Mouse (Mus musculus) hindbrain, postnatal 0 days (tissue): ENCODE measurements at regions not wholly inside any gene's neighbourhood (a gene's known extent, or its start where the extent isn't known, plus 50 kb on each side); places are given as distances from the start of the nearest gene placed in this dataset.

ENCODE experiments used
- ATAC-seq: fragments of 200-750 bp; cut with Nextera tagmentation; 2 replicates; pipeline ENCODE4 v1.8.0; 2017; ENCODE audit warnings: mild to moderate bottlenecking, moderate TSS enrichment, moderate library complexity
- DNase-seq: peaks from one replicate; pipeline ENCODE4 v3.0.0-alpha.2; 2015; ENCODE audit warnings: low spot score
- H3K27ac ChIP-seq: fragments of 300-500 bp; sonication (generic); 2 replicates; pipeline ENCODE4 v1.5.1; 2014; ENCODE audit warnings: mild to moderate bottlenecking
- H3K27me3 ChIP-seq: fragments of 300-500 bp; sonication (generic); 2 replicates; pipeline ENCODE4 v1.6.1; 2014; ENCODE audit warnings: low read length, mixed read lengths; ENCODE audit not compliant: insufficient read depth
- H3K36me3 ChIP-seq: fragments of 300-500 bp; sonication (generic); 2 replicates; pipeline ENCODE4 v1.6.1; 2014; ENCODE audit warnings: low read length, mixed read lengths; ENCODE audit not compliant: insufficient read depth
- H3K4me1 ChIP-seq: fragments of 300-500 bp; sonication (generic); 2 replicates; pipeline ENCODE4 v1.6.1; 2014; ENCODE audit warnings: antibody characterized with exemption, low read length, mixed read lengths; ENCODE audit not compliant: insufficient read depth
- H3K4me2 ChIP-seq: fragments of 300-500 bp; sonication (generic); 2 replicates; pipeline ENCODE4 v1.6.1; 2014; ENCODE audit warnings: low read depth, mild to moderate bottlenecking, low read length, moderate library complexity, mixed read lengths
- H3K4me3 ChIP-seq: fragments of 300-500 bp; sonication (generic); 2 replicates; pipeline ENCODE4 v1.5.1; 2014; ENCODE audit warnings: low read length
- H3K9ac ChIP-seq: fragments of 300-500 bp; sonication (generic); replicated peaks from 2 replicates; pipeline ENCODE4 v1.6.1; 2014; ENCODE audit warnings: mild to moderate bottlenecking, low read length, moderate library complexity, mixed read lengths
- H3K9me3 ChIP-seq: fragments of 300-500 bp; sonication (generic); 2 replicates; pipeline ENCODE4 v1.6.1; 2016; ENCODE audit warnings: low read length, mixed read lengths
- CTCF ChIP-seq: IDR thresholded peaks from 2 replicates; pipeline ENCODE4 v1.5.1; 2016; ENCODE audit warnings: antibody characterized with exemption, control low read depth, low read depth
- WGBS: fragments of 180-500 bp; shearing (Covaris S2); extraction: QIAGEN DNeasy Blood & Tissue Kit; methylation state at CpG from one replicate; pipeline ENCODE4 v1.1.7; 2014; 5-methylcytosine and 5-hydroxymethylcytosine counted together

DNA sequence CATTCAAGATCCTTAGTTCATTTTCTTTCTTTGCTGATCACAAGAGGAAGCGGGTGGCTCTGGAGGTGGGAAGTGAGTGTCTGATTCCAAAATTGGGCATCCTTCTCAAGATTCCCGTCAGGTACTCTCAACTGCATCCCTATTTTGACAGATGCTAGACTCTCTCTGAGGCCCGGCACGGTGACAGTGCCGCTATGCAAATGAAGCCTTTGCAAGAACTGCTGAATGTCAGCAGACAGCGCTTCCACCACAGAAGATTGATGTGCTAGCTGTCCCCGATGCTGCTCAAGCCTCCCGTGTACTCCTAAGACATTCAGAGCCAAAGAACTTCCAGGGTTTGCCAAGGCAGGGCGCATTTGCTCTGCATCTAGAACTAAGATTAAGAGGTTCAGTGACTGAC lies 50.9 kb upstream of the Cpne4 start:
- TF ChIP-seq CTCF = no peak
- Histone ChIP-seq H3K27ac (no peak overlapping the region), H3K27me3 (no peaks in the 10 kb centered on the region), H3K4me1 (no peaks in the 10 kb centered on the region), H3K4me2 (no peak overlapping the region), H3K9me3 (no peaks in the 10 kb centered on the region; the same call in 1 of the 2 replicates), H3K4me3 (no peak overlapping the region), H3K36me3 (no peaks in the 10 kb centered on the region), H3K9ac (no peak overlapping the region)
- 52% methylated on average over 9 of the region's 9 CpGs for WGBS
- ATAC-seq (no peak), DNase-seq (no peak)

DNA sequence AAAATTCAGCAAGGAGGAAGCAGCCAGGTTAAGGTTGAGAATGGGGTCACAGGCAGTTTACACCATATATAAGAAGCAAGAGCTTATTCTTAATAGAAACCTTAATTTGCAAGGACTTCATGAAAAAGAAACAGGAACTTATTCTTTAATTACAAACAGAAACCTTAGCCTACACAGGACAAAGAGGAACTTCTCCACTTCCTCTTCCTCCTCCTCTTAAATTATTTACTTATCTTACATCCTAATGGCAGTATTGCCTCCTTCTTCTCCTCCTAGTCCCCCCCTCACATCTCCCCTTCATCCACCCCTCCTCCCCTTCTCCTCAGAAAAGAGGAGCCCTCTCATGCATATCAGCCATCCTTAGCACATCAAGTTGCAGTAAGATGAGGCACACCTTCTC lies 56.4 kb upstream of the Cpne4 start:
- ATAC-seq (no peak), DNase-seq (no peak)
- Histone ChIP-seq H3K4me1 (no peaks in the 10 kb centered on the region), H3K9me3 (no peaks in the 10 kb centered on the region; the same call in 1 of the 2 replicates), H3K27ac (no peak overlapping the region), H3K4me2 (no peak overlapping the region), H3K4me3 (no peak overlapping the region), H3K9ac (no peak overlapping the region), H3K27me3 (no peaks in the 10 kb centered on the region), H3K36me3 (no peaks in the 10 kb centered on the region)
- TF ChIP-seq CTCF = no peak

GRCm38 (mm10) chr9:104489383-104489782 lies 57.7 kb upstream of the Cpne4 start:
- Histone ChIP-seq H3K27ac (no peak overlapping the region), H3K9me3 (no peaks in the 10 kb centered on the region; the same call in 1 of the 2 replicates), H3K4me2 (no peak overlapping the region), H3K36me3 (no peaks in the 10 kb centered on the region), H3K27me3 (no peaks in the 10 kb centered on the region), H3K4me3 (no peak overlapping the region), H3K4me1 (no peaks in the 10 kb centered on the region), H3K9ac (no peak overlapping the region)
- WGBS = 84% methylated on average over 6 of the region's 6 CpGs
- no peak for ATAC-seq
- no peak for DNase-seq
- TF ChIP-seq CTCF = no peak

GRCm38 (mm10) chr9:104482440-104482839 lies 64.6 kb upstream of the Cpne4 start:
- Histone ChIP-seq H3K27me3 (no peaks in the 10 kb centered on the region), H3K4me3 (no peak overlapping the region), H3K4me1 (no peaks in the 10 kb centered on the region), H3K27ac (no peak overlapping the region), H3K9me3 (no peaks in the 10 kb centered on the region), H3K36me3 (no peaks in the 10 kb centered on the region), H3K4me2 (no peak overlapping the region), H3K9ac (no peak overlapping the region)
- no peak for ATAC-seq
- DNase-seq = no peak
- WGBS = 73% methylated on average over 5 of the region's 5 CpGs
- no peak for TF ChIP-seq CTCF

- TF ChIP-seq CTCF = peak; percentile 22; the same call in 1 of the 2 replicates
- no peaks in the 10 kb centered on the region for H3K4me1 ChIP-seq
- H3K9ac ChIP-seq = no peak overlapping the region
- 71% methylated on average over 1 of the region's 1 CpGs for WGBS
- no peak overlapping the region for H3K4me3 ChIP-seq
- ATAC-seq = no peak
- H3K27me3 ChIP-seq = no peaks in the 10 kb centered on the region
- DNase-seq = no peak
- no peak overlapping the region for H3K27ac ChIP-seq
- H3K9me3 ChIP-seq = no peaks in the 10 kb centered on the region
- no peaks in the 10 kb centered on the region for H3K36me3 ChIP-seq
- no peak overlapping the region for H3K4me2 ChIP-seq
These were observed 66.4 kb upstream of the Cpne4 start for GRCm38 (mm10) chr9:104480683-104481082.

DNA sequence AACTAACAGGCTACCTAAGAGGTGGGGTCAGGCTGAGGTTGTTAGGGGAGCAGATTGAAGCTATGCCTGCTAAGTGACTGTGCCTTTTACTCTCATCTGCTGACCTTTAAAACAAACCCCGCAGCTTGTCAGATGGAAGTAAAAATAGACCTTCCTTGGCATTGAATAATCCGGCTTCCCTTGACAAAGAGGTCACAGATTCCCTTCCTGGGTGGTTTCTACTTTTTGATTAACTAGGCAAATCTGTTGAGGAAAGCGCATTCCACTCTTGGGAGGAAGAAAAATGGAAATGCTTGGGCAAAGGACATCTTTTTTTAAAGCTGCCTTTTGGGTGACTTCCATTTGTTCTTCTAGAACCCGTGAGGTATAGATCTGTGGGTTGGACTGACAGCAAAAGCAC lies 72.3 kb upstream of the Cpne4 start:
- ATAC-seq = no peak
- Histone ChIP-seq H3K4me3 (no peak overlapping the region), H3K36me3 (no peaks in the 10 kb centered on the region), H3K27ac (no peak overlapping the region), H3K4me1 (no peaks in the 10 kb centered on the region), H3K9ac (no peak overlapping the region), H3K9me3 (no peaks in the 10 kb centered on the region), H3K27me3 (no peaks in the 10 kb centered on the region), H3K4me2 (no peak overlapping the region)
- no peak for TF ChIP-seq CTCF
- 68% methylated on average over 4 of the region's 4 CpGs for WGBS
- no peak for DNase-seq

DNA sequence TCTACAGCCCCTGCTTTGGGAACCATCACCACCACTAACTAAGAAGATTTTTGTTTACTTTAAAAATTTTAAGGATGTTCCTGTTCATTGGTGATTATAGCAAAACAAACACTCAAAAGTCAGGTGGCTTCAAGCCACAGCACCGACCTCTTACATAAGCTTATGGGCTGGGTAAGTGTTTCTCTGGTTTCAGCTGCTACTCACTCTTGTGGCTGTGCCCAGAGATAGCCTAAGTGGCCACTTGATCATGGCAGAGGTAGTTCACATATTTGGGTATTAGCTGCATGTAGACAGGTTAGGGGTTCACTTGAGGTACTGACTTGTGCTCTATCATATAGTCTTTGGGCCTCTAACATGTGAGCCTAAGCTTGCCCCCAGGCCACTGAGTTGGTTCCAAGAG lies 79.8 kb upstream of the Cpne4 start:
- Histone ChIP-seq H3K27me3 (no peaks in the 10 kb centered on the region), H3K9me3 (no peaks in the 10 kb centered on the region), H3K4me2 (no peak overlapping the region), H3K9ac (no peak overlapping the region), H3K4me3 (no peak overlapping the region), H3K36me3 (no peaks in the 10 kb centered on the region), H3K27ac (no peak overlapping the region), H3K4me1 (no peaks in the 10 kb centered on the region)
- ATAC-seq (no peak), DNase-seq (no peak)
- no peak for TF ChIP-seq CTCF
- WGBS = 90% methylated on average over 1 of the region's 1 CpGs
